Mouse (Mus musculus) adrenal gland, postnatal 0 days (tissue): ENCODE data around the gene Olfr629. TPM values are rescaled to one million over a fixed set of nuclear protein-coding genes. Genes with fewer than 3 reads are reported as not detected.

ENCODE experiments used
- polyA plus RNA-seq: library from polyadenylated mRNA; unstranded; fragments of >200 nt; fragmentation: Nextera tagmentation; extraction: Ambion mirVana; gene quantifications from 2 replicates; pipeline ENCODE4 v1.2.1, GENCODE M21; 2015

Gene Olfr629
- polyA plus RNA-seq = not detected in 2 replicates

DNA sequence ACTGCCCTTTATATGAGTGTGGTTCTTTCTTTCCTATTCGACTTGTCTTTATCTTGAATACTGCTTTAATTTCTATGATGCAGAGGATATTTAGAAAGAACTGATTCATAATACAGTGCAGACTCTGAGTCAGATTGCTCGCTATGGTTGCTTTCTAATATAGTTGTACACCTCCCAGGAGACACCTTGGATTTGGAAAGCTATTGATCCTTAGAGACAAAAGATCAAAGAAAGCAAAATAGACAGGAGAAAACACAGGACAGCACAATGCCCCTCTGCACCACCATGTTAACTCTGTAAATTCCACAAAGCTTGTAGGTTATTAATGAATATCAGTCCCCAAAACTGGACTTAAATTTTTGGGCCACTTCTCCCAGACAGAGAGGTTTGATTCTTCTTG lies at the start of gene Olfr629:
TSS of gene Olfr629 (minus strand) at position 101 of the 400 bp plus-strand sequence.

DNA sequence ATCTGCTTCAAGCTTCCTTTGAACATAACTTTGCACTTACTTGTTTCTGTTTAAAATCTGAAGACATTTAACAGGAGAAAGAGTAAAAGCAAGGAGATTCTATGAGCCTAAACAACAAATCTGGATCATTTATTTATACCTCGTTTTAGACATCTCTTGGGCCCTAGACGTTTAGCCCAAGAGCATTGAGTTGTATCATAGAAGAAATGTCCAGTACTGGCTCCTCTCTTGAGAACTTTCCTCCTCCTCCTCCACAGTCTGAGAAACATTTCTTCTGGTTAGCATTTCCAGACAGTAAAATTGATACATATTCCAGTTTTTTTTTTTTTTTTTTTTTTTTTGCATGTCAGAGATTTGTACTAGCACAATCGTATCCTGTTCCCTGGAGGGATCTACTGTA lies 47.0 kb upstream of the Olfr629 start, which contains the start of gene Olfr67:
TSS of gene Olfr67 (minus strand) at position 101 of the 400 bp plus-strand sequence.

GRCm38 (mm10) chr7:103779598-103779997 lies 34.9 kb upstream of the Olfr629 start, which contains the start of gene Olfr68:
Olfr68 (minus strand) TSS chr7:103779698.

DNA sequence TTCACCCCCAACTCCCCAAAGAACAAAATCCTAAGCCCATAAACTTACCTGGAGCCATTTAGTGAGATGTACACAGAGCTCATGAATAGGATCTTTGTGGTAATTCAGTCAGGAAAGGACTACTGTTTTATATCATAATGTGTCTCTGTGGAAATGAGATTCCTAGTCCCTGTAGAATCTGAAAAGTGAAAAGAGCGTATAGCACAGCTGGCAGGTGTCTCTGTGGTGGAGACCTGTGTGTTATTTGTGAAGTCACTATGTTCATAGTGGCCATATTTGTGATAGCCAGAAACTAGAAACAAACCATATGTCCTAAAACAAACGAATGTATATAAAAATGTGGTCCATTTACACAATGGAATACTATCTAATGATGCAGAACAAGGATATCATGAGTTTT lies 26.8 kb upstream of the Olfr629 start, which contains the start of gene Olfr69:
TSS of gene Olfr69 (minus strand) at position 101 of the 400 bp plus-strand sequence.

DNA sequence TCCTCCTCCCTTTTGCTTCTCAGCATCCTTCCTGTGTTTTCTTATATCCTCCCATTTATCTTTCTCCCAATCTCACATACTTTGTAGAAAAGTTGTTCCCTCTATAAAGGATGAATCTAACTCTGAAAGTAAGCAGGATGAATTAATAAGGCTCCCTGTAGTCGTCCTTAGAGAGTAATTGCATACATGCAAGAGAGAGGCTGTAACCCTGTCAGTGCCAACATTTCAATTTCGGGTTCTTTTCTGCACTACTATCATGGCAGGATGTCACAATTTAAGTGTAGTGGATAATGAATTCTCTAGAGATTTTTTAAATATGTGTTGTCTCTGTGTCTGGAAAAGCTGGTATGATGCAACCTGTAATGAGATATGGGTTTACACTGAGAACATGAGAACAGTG lies 12.5 kb upstream of the Olfr629 start, which contains the start of gene Olfr630:
TSS of gene Olfr630 (minus strand) at position 101 of the 400 bp plus-strand sequence.

GRCm38 (mm10) chr7:103730074-103730473 lies 14.7 kb downstream of the Olfr629 start, which contains the start of gene Olfr628:
Olfr628 (plus strand) TSS chr7:103730374.

GRCm38 (mm10) chr7:103714371-103714770 lies 30.4 kb downstream of the Olfr629 start, which contains the start of gene Olfr243:
Olfr243 (plus strand) TSS chr7:103714671.

Other genes starting within 250 kb of the Olfr629 start
- not detected in 2 replicates for gene Olfr609, start 246.9 kb downstream of the Olfr629 start, polyA plus RNA-seq
- gene Olfr610, start 232.8 kb downstream of the Olfr629 start, polyA plus RNA-seq = not detected in 2 replicates
- not detected in 2 replicates for gene Olfr611, start 224.1 kb downstream of the Olfr629 start, polyA plus RNA-seq
- not detected in 2 replicates for gene Olfr612, start 202.2 kb downstream of the Olfr629 start, polyA plus RNA-seq
- not detected in 2 replicates for gene Olfr613, start 196.9 kb downstream of the Olfr629 start, polyA plus RNA-seq
- gene Olfr615, start 188.9 kb downstream of the Olfr629 start, polyA plus RNA-seq = not detected in 2 replicates
- not detected in 2 replicates for gene Olfr616, start 175.8 kb downstream of the Olfr629 start, polyA plus RNA-seq
- not detected in 2 replicates for gene Olfr617, start 171.9 kb downstream of the Olfr629 start, polyA plus RNA-seq
- gene Olfr618, start 154.8 kb downstream of the Olfr629 start, polyA plus RNA-seq = not detected in 2 replicates
- not detected in 2 replicates for gene Olfr619, start 144.4 kb downstream of the Olfr629 start, polyA plus RNA-seq
- not detected in 2 replicates for gene Olfr620, start 132.4 kb downstream of the Olfr629 start, polyA plus RNA-seq
- not detected in 2 replicates for gene Olfr622, start 102.2 kb downstream of the Olfr629 start, polyA plus RNA-seq
- not detected in 2 replicates for gene Olfr623, start 81.2 kb downstream of the Olfr629 start, polyA plus RNA-seq
- 0.06 TPM in 1 of 2 replicates, not detected in the other for gene Olfr624, start 73.8 kb downstream of the Olfr629 start, polyA plus RNA-seq
- gene Olfr625-ps1, start 62.2 kb downstream of the Olfr629 start, polyA plus RNA-seq = not detected in 2 replicates
- gene Olfr243, start 30.3 kb downstream of the Olfr629 start, polyA plus RNA-seq = not detected in 2 replicates
- not detected in 2 replicates for gene Olfr628, start 14.6 kb downstream of the Olfr629 start, polyA plus RNA-seq
- not detected in 2 replicates for gene Olfr630, start 12.4 kb upstream of the Olfr629 start, polyA plus RNA-seq
- gene Olfr69, start 26.7 kb upstream of the Olfr629 start, polyA plus RNA-seq = not detected in 2 replicates
- not detected in 2 replicates for gene Olfr68, start 34.8 kb upstream of the Olfr629 start, polyA plus RNA-seq
- not detected in 2 replicates for gene Olfr67, start 46.9 kb upstream of the Olfr629 start, polyA plus RNA-seq
- gene Hbb-bt, start 69.1 kb upstream of the Olfr629 start, polyA plus RNA-seq = 3,147 and 3,744 TPM in 2 replicates
- 10,926 and 17,452 TPM in 2 replicates for gene Hbb-bs, start 83.2 kb upstream of the Olfr629 start, polyA plus RNA-seq
- not detected in 2 replicates for gene Hbb-bh2, start 95.6 kb upstream of the Olfr629 start, polyA plus RNA-seq
- gene Hbb-bh1, start 98.2 kb upstream of the Olfr629 start, polyA plus RNA-seq = 0.39 TPM in 1 of 2 replicates, not detected in the other
- gene Hbb-y, start 108.3 kb upstream of the Olfr629 start, polyA plus RNA-seq = 2.0 and 5.8 TPM in 2 replicates
- gene Olfr66, start 141.3 kb upstream of the Olfr629 start, polyA plus RNA-seq = not detected in 2 replicates
- not detected in 2 replicates for gene Olfr64, start 149.5 kb upstream of the Olfr629 start, polyA plus RNA-seq
- gene Olfr65, start 158.5 kb upstream of the Olfr629 start, polyA plus RNA-seq = not detected in 2 replicates
- not detected in 2 replicates for gene Olfr631, start 183.9 kb upstream of the Olfr629 start, polyA plus RNA-seq
- not detected in 2 replicates for gene Olfr632, start 189.4 kb upstream of the Olfr629 start, polyA plus RNA-seq
- gene Olfr633, start 199.5 kb upstream of the Olfr629 start, polyA plus RNA-seq = not detected in 2 replicates
- gene Olfr635, start 226.2 kb upstream of the Olfr629 start, polyA plus RNA-seq = not detected in 2 replicates